Mouse (Mus musculus) forebrain, postnatal 0 days (tissue): ENCODE data around the gene Ikzf4. TPM values are rescaled to one million over a fixed set of nuclear protein-coding genes. Genes with fewer than 3 reads are reported as not detected.
A peak's percentile ranks its signal among the peaks of the same experiment; 100 is the strongest.

ENCODE experiments used
- ATAC-seq: fragments of 200-750 bp; cut with Nextera tagmentation; 2 replicates; pipeline ENCODE4 v1.8.0; 2017; ENCODE audit warnings: mild to moderate bottlenecking, moderate library complexity
- DNase-seq: peaks from one replicate; pipeline ENCODE4 v3.0.0-alpha.2; 2015
- H3K27ac ChIP-seq: fragments of 300-500 bp; sonication (generic); 2 replicates; pipeline ENCODE4 v1.5.1; 2014; ENCODE audit warnings: low read depth, mild to moderate bottlenecking, antibody characterized with exemption, low read length, moderate library complexity, mixed read lengths
- H3K27me3 ChIP-seq: fragments of 300-500 bp; sonication (generic); 2 replicates; pipeline ENCODE4 v1.6.1; 2014; ENCODE audit warnings: mild to moderate bottlenecking, low read length, mixed read lengths; ENCODE audit not compliant: insufficient read depth
- H3K36me3 ChIP-seq: fragments of 300-500 bp; sonication (generic); 2 replicates; pipeline ENCODE4 v1.6.1; 2014; ENCODE audit warnings: mild to moderate bottlenecking, moderate library complexity; ENCODE audit not compliant: insufficient read depth
- H3K4me1 ChIP-seq: fragments of 300-500 bp; sonication (generic); 2 replicates; pipeline ENCODE4 v1.6.1; 2014; ENCODE audit warnings: antibody characterized with exemption; ENCODE audit not compliant: insufficient read depth
- H3K4me2 ChIP-seq: fragments of 300-500 bp; sonication (generic); 2 replicates; pipeline ENCODE4 v1.6.1; 2014; ENCODE audit warnings: low read depth, mild to moderate bottlenecking, moderate library complexity
- H3K4me3 ChIP-seq: fragments of 300-500 bp; sonication (generic); 2 replicates; pipeline ENCODE4 v1.5.1; 2014; ENCODE audit warnings: low read depth, low read length, mixed read lengths
- H3K9ac ChIP-seq: fragments of 300-500 bp; sonication (generic); 2 replicates; pipeline ENCODE4 v1.6.1; 2014; ENCODE audit warnings: mild to moderate bottlenecking
- H3K9me3 ChIP-seq: fragments of 300-500 bp; sonication (generic); 2 replicates; pipeline ENCODE4 v1.6.1; 2016; ENCODE audit warnings: low read length
- CTCF ChIP-seq: sonication (generic); IDR thresholded peaks from 2 replicates; pipeline ENCODE4 v1.5.1; 2016; ENCODE audit warnings: antibody characterized with exemption, control low read depth, low read depth
- WGBS: fragments of 180-500 bp; shearing (Covaris S2); extraction: QIAGEN DNeasy Blood & Tissue Kit; methylation state at CpG from one replicate; pipeline ENCODE4 v1.1.7; 2014; 5-methylcytosine and 5-hydroxymethylcytosine counted together
- polyA plus RNA-seq: library from polyadenylated mRNA; unstranded; fragments of >200 nt; fragmentation: Nextera tagmentation; extraction: Ambion mirVana; gene quantifications from 2 replicates; pipeline ENCODE4 v1.2.1, GENCODE M21; 2015
- total RNA-seq: library from RNA; depleted of rRNA; stranded (reverse); fragments of >200 nt; gene quantifications from 2 replicates; pipeline ENCODE4 v1.2.3, GENCODE M21; 2014

The Ikzf4 gene
- total and polyA plus RNA-seq, 2 experiments from 2014 or later, result 11.3 to 15.6 TPM

GRCm38 (mm10) chr10:128590193-128590690 is 55.5 kb downstream of the Ikzf4 start:
- H3K9me3 ChIP-seq, result no peaks in the 10 kb centered on the region
- peak overlapping the region; percentile 96 for H3K4me2 ChIP-seq
- H3K36me3 ChIP-seq, result no peaks in the 10 kb centered on the region
- DNase-seq, result peak; percentile 72
- WGBS, result 2% methylated on average over 42 of the region's 43 CpGs
- H3K27me3 ChIP-seq, result peaks cover 18% of the 10 kb centered on the region
- peak; percentile 79 for TF ChIP-seq CTCF
- H3K9ac ChIP-seq, result peak overlapping the region; percentile 51
- ATAC-seq, result peak; percentile 78
- H3K4me3 ChIP-seq, result peak overlapping the region; percentile 58
- H3K4me1 ChIP-seq, result no peaks in the 10 kb centered on the region
- H3K27ac ChIP-seq, result no peak overlapping the region; the same call in 1 of the 2 replicates

GRCm38 (mm10) chr10:128589464-128590192 is 56.2 kb downstream of the Ikzf4 start, which contains the start of gene Erbb3:
TSS of gene Erbb3 (minus strand) at chr10:128589652.
- ATAC-seq, result peak; percentile 52
- Histone ChIP-seq H3K36me3 (no peaks in the 10 kb centered on the region), H3K27ac (no peak within 1 kb of the TSS; the same call in 1 of the 2 replicates), H3K27me3 (peaks cover 18% of the 10 kb centered on the region), H3K4me2 (peak within 1 kb of the TSS; percentile 96), H3K9ac (peak within 1 kb of the TSS; percentile 51), H3K4me1 (no peaks in the 10 kb centered on the region), H3K9me3 (no peaks in the 10 kb centered on the region), H3K4me3 (peak within 1 kb of the TSS; percentile 58)
- peak; percentile 30 for DNase-seq
- TF ChIP-seq CTCF, result no peak
- WGBS, result under 1% methylated on average over 43 of the region's 43 CpGs

DNA sequence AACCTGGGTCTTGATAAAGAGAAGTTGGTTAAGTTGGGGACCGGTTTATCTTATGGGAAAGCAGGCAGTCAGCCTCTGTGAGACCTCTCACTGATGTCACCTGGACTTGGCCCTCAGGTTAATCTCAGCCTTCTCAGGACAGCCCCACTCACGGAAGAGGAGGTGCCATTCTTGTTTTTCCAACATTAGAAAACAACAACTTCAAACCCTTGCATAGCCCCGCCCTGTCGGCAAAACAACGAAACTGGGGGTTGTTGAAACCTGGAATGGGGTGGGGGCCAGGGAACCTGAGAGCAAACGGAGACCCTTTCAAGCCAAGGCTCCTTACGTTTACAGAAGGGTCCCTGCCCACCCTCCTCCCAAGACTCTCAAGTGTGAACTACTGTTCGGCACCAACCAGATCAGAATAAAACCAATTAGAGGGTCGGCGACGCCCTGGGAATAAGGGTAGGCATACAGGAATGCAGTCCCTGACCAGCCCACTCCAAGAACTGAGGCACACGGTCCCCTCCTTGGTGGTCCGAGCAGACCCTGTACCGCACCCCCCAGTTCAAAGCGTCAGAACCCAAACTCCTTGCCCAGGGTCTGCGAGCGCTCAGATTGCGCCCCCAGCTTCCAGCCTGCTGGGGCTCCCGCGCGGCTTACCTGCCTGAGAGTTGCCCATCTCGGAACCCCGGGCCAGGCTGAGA is 56.9 kb downstream of the Ikzf4 start:
- Histone ChIP-seq H3K9me3 (no peaks in the 10 kb centered on the region), H3K27ac (no peak overlapping the region), H3K36me3 (no peaks in the 10 kb centered on the region), H3K27me3 (peaks cover 18% of the 10 kb centered on the region), H3K9ac (peak overlapping the region; percentile 51), H3K4me3 (peak overlapping the region; percentile 58), H3K4me2 (peak overlapping the region; percentile 96), H3K4me1 (no peaks in the 10 kb centered on the region)
- no peak for DNase-seq
- TF ChIP-seq CTCF, result no peak
- WGBS, result 5% methylated on average over 23 of the region's 23 CpGs
- ATAC-seq, result no peak

DNA sequence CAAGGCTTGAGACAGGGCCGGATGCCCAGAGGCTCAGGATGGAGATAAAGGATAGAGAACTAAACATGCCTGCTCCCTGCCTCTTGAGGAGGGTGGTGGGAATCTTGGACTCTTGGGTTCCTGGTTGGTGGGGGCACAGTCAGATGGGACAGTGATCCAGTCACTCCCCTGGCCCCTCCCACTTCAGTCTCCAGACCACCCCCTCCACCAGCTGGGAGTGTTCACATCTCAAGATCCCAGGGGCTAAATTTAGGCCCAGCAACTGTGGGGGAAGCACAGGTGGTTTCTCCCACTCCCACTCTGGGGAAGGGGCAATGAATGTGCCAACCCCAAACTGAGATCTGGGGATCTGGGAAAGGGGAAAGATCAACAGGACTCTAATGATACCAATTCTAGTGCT is 57.7 kb downstream of the Ikzf4 start:
- Histone ChIP-seq H3K9me3 (no peaks in the 10 kb centered on the region), H3K27me3 (peaks cover 18% of the 10 kb centered on the region), H3K4me1 (no peaks in the 10 kb centered on the region), H3K9ac (no peak overlapping the region), H3K36me3 (no peaks in the 10 kb centered on the region), H3K4me2 (no peak overlapping the region), H3K4me3 (no peak overlapping the region), H3K27ac (no peak overlapping the region)
- no peak for DNase-seq
- ATAC-seq, result no peak
- 6% methylated on average over 1 of the region's 1 CpGs for WGBS
- no peak for TF ChIP-seq CTCF

DNA sequence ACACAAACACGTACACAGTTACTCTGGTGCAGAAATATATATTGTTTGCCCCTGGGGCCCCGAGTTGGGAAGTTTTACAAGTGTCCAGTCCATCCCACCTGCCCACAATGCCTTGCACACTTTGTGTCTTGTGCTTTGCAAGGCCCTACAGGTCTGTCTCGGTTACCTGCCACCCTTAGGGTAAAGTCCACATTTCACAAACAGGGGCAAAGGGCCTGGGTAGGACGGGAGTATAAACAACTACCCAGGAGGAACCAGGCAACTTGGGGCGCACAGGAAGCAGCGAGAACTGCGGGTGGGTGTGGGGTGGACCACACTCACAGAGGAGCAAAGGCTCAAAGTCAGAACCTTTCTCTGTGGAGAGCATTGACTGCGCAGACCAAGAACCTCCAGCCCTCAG is 58.1 kb downstream of the Ikzf4 start:
- DNase-seq (no peak), ATAC-seq (no peak)
- Histone ChIP-seq H3K4me1 (no peaks in the 10 kb centered on the region), H3K9ac (no peak overlapping the region), H3K9me3 (no peaks in the 10 kb centered on the region), H3K27me3 (peaks cover 18% of the 10 kb centered on the region), H3K27ac (no peak overlapping the region), H3K4me3 (no peak overlapping the region), H3K36me3 (no peaks in the 10 kb centered on the region), H3K4me2 (no peak overlapping the region)
- no peak for TF ChIP-seq CTCF
- WGBS, result 52% methylated on average over 8 of the region's 8 CpGs

DNA sequence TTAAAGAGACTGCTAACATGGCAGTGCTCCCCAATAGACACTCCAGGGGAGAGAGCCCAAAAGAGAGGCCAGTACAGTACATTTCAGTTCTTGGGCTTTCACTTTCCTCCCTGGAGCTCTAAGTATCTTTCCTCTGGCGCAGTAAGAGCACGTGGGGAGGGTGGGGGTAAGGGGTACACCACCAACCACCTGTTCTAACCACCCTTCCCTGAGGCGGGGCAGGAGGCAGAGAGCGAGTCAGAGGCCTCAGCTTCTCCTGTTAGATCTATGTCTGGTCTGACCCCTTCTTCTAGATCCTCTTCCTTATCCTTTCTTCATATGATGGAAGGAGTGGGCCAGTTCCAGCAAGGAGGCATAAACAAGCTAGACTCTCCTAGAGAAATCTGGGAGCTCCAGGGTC is 58.7 kb downstream of the Ikzf4 start:
- Histone ChIP-seq H3K27ac (no peak overlapping the region), H3K4me2 (no peak overlapping the region), H3K9ac (no peak overlapping the region), H3K4me1 (no peaks in the 10 kb centered on the region), H3K27me3 (peaks cover 18% of the 10 kb centered on the region), H3K9me3 (no peaks in the 10 kb centered on the region), H3K36me3 (no peaks in the 10 kb centered on the region), H3K4me3 (no peak overlapping the region)
- WGBS, result 47% methylated on average over 4 of the region's 4 CpGs
- ATAC-seq (no peak), DNase-seq (no peak)
- no peak for TF ChIP-seq CTCF

DNA sequence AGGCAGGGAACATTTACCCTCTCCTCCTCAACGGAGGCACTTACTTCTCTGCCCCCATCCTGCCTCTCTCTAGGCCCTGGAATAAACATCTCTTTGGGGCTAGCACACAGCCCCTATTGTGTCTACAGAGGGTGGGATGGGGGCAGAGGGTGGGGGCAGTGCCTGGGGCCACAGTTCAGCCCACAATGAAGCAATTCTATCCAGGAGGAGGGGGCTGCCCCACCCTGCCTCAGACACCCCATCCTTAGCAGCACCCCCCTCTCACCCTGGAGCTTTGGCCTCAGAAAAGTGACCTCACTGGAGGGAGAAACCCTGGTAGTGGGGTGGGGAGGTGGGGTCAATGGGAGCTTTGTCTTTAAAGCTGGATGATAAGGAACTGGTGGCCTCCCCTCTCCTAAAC is 59.2 kb downstream of the Ikzf4 start:
- no peak overlapping the region for H3K27ac ChIP-seq
- H3K9me3 ChIP-seq, result no peaks in the 10 kb centered on the region
- H3K9ac ChIP-seq, result no peak overlapping the region
- ATAC-seq, result no peak
- DNase-seq, result no peak
- H3K27me3 ChIP-seq, result peaks cover 18% of the 10 kb centered on the region
- H3K4me2 ChIP-seq, result no peak overlapping the region
- no peaks in the 10 kb centered on the region for H3K4me1 ChIP-seq
- 5% methylated on average over 1 of the region's 1 CpGs for WGBS
- no peak for TF ChIP-seq CTCF
- H3K36me3 ChIP-seq, result no peaks in the 10 kb centered on the region
- H3K4me3 ChIP-seq, result no peak overlapping the region
